Mouse (Mus musculus) megakaryocyte, embryonic 14.5 days (primary cell): ENCODE results near the gene Izumo4.
A peak's percentile ranks its signal among the peaks of the same experiment; 100 is the strongest.

Experiments used
- FLI1 ChIP-seq: IDR thresholded peaks from 2 replicates; pipeline ENCODE4 v1.6.1; 2012; ENCODE audit warnings: low read length, inconsistent platforms, mixed read lengths
- GATA1 ChIP-seq: IDR thresholded peaks from 3 replicates; pipeline ENCODE4 v1.6.1; 2012; ENCODE audit warnings: mixed read lengths, low read length, inconsistent platforms, borderline replicate concordance

GRCm38 (mm10) chr10:80677942-80678436 is 24.0 kb upstream of the Izumo4 start, which contains the start of gene Mknk2:
- TF ChIP-seq GATA1 = peak; percentile 81; the same call in 2 of the 3 replicates
- TF ChIP-seq FLI1 = no peak
